Mouse (Mus musculus): ENCODE data around the gene Ube2g1.

- TF ChIP-seq CTCF (IDR thresholded peaks at IDR 0.05; ENCODE audit: control insufficient read depth, insufficient read depth, insufficient read length) (no peak), CEBPB (IDR thresholded peaks at IDR 0.05; ENCODE audit: low read depth) (no peak), USF1 (IDR thresholded peaks at IDR 0.05; ENCODE audit: low read depth) (no peak), MAX (IDR thresholded peaks at IDR 0.05) (no peak)
These were observed 116.8 kb downstream of the Ube2g1 start for GRCm38 (mm10) chr11:72723871-72724270.
